Mouse (Mus musculus): ENCODE measurements around the gene Igfbp5.

DNA sequence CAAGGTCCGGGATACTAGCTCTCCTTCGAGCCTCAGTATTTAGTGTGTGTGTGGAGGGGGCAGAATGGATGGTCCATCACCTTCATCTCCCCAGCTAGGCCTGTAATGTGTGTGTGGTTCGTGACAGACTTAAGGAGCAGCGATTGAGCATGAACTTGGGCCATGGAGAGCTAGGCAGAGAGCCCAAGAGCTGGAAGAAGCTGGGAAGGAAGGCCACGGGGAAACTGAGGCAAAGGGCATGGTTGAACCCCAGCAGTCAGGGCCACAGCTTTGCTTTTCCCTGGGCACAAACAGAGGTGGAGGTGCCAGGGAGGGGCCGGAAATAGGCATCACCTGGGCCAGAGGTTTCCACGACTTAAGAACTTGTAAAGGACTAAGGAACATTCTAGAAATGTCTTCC lies 17.5 kb downstream of the Igfbp5 start:
- TF ChIP-seq FLI1 (IDR thresholded peaks at IDR 0.05; ENCODE audit: low read length) (no peak), GATA1 (IDR thresholded peaks at IDR 0.05; ENCODE audit: borderline replicate concordance, low read length) (no peak)

Measured in megakaryocyte, embryonic 14.5 days (primary cell).